Mouse (Mus musculus) ovary, postnatal 10 days (tissue): ENCODE data around the gene Gm49661.

Experiments
- DNase-seq: peaks from one replicate; pipeline ENCODE4 v3.0.0; 2022; ENCODE audit warnings: low spot score

Gene Gm49661

DNA sequence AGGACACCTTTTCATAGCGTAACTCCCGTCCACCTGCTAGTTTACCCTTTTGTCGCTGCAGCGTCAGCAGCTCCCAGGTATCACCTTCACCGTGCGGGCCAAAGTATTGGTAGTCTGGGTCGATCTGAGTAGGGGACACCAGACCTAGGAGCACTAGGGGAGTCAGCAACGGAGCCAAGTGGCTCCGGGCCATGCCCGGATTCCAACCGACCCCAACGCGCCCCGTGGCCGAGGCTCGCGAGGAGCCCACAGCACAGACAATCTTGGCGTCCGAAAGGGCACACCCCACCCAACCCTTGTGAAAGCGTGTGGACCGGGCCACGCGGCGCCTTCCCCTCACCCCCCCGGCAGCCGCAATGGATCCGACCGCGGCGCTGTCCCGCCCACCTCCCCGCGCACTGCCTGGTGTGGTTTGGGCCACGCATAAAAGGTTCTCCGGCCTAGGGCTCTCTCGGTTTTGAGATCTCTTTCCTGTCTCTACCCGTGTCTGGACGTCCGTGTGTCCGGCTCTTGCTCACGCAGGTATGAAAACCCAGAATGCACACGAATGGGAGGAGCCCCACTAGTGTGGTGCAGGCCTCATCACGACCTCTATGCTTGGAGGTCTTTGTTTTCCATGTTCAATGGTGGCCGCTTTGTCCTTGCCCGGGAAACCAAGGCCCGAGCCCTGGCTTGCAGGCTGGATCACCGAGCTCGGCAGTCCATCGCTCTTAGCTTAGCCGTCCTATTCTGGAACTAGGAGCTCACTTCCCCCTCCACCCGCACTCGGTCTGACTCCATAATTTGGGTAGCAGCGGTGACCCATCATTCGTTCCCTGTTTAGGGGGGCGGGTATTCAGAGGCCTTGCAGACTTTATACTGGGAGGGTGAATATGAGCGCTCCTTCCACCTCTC, at the start of gene Gm49661, which contains the start of the genes Prdx2 and Rnaseh2a:
TSS of gene Gm49661 (minus strand) at position 193 of the 894 bp plus-strand sequence.
TSS of gene Prdx2 (plus strand) at position 347 of the 894 bp plus-strand sequence.
TSS of gene Rnaseh2a (minus strand) at position 527 of the 894 bp plus-strand sequence.
- DNase-seq: no peak

DNA sequence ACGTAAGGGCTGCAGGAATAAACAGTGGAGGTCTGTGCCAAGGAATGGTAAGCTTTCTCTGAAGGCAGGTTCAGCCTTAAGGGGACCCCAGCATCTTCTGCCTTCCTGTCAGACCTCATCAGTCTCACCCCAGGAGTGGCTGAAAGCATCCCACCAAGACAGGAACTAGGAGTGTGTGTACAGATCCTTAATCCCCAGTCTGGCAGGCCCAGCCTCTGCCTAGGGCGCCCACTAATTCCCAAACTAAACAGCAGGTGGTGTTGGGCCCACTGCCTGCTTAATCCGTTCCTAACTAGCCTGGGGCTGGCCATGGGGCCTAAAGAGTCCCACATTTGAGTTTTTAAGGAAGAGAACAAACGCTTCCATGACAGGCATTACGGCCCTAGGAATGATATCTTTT, 48.0 kb upstream of the Gm49661 start:
- no peak for DNase-seq

- no peak for DNase-seq
Observed at GRCm38 (mm10) chr8:85016724-85017123, 47.5 kb upstream of the Gm49661 start.

DNA sequence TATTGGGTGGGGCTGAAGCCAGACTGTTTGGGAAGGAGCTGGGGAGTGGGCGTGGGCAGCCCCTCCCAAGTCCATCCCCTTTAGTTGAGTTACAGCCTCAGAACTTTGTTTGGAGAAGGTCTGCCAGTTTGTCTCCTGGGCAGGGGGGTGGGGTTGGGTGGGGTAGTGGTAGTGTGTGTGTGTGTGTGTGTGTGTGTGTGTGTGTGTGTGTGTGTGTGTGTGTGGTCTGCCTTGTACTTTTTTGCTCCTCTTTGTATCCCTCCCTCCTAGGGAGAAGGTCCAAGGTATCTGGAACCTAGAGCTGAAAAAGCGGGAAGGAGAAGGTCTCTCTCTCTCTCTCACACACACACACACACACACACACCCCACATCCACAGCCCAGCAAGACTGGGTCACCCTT, 45.2 kb upstream of the Gm49661 start, which contains the start of gene Best2:
TSS of gene Best2 (minus strand) at position 101 of the 400 bp plus-strand sequence.
- no peak for DNase-seq

DNA sequence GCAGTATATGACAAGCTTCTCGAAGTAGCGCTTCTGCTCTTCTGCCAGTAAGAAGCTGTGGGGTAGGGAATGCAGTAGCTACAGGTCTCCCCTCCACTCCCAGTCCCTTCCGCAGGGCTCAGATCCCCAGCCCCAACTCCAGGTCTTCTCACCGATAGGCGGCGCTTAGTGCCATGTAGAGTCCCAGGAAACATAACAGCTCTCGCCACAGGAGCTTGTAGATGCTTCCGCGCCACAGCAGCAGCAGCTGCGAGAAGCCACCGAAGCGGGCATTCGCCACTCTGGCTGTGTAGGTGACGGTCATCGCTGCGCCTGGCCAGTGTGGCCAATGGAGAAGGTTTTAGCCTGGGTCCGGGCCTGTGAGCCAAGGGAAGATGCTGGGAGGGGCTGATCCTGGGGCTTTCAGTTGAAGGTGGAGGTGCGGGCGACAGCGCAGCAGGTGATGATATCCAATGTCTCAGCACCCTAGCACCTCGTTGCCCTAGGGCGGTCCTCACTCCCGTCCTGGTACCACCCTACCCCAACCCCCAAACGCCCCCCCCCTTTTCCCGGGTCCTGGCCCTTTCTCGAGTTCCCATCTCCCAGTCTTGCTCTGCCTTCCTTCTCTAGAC, 44.1 kb upstream of the Gm49661 start:
- no peak for DNase-seq

GRCm38 (mm10) chr8:85011242-85011641, 42.0 kb upstream of the Gm49661 start:
- no peak for DNase-seq

DNA sequence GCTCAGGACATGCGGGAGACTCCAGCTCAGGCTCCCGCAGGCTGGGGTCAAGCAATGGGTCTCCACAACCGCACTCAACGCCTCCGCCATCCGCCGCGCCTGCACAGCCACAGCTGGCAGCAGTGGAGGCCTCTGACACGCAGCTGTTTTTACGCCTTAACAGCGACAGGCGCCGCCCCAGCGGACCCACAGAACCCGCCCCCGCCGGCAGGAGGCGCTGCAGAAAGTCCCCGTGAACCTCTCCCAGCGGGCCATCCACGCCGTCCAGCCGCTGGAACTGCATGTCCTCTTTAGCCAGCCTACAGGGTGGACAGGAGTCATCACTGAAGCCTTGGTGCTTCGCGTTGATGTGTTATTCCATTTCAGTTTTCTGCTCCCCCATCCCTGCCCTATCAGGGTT, 38.5 kb upstream of the Gm49661 start:
- no peak for DNase-seq

DNA sequence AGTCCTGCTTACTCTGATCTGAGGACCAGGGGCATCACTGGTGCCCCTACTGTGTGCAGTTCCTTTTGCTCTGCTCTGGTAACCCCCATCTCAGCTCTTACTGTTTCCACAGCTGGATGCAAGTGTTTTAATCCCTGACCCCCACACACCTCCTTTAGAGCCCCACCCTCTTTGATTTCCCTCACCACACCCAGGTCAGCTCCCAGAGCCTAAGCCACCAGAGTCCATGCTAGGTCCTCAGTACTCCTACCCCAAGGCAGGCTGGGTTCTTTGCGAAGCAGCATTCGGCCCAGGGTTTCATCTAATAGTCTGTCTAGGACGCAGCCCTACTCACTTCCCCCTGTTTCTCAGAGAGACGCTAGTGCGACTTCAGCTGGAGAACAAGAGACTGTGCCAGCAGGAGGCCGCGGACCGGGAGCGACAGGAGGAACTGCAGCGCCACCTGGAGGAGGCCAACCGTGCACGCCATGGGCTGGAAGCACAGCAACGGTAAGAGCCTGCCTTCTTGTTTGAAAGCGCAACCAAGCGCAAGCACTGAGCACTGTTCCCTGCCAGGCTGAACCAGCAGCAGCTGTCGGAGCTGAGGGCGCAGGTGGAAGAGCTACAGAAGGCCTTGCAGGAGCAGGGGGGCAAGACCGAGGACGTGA, 28.5 kb upstream of the Gm49661 start:
- no peak for DNase-seq

GRCm38 (mm10) chr8:84996978-84997377, 27.7 kb upstream of the Gm49661 start:
- DNase-seq: no peak

GRCm38 (mm10) chr8:84995680-84996079, 26.4 kb upstream of the Gm49661 start:
- DNase-seq: no peak

DNA sequence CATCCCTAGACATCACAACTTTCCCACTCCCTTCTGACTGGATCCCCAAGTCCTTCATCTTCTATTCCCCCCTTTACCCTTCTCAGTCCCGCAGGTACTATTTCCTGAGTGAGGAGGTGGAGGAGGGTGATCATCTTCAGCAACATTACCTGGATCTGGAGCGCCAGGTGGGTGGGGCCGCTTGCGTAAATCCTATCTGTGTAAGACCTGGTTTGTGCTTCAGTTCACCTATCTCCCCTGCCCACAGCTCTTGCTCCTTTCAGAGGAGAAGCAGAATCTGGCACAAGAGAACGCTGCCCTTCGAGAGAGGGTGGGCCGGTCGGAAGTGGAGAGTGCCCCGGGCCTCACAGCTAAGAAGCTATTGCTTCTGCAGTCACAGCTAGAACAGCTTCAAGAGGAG, 25.1 kb upstream of the Gm49661 start:
- no peak for DNase-seq

GRCm38 (mm10) chr8:84990836-84991235, 21.6 kb upstream of the Gm49661 start:
- no peak for DNase-seq

DNA sequence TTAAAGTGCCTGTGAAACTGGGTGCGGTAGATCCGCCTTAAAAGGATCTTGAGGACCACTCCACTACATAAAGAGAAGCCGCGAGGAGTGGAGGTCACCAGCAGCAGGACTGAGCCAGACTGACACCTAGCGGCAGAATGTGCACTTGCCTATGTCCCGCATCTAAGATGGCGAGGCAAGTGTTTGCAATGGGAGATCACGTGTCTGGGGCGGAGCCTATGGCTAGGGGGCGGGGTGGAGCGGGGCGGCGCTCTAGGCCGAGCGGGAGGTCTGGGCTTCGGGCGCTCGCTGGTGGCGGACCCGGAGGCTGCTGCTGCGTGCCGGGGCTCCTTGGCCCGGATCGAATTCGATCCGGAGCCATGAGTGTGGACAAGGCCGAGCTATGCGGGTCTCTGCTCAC, 21.1 kb upstream of the Gm49661 start, which contains the start of gene Hook2:
TSS of gene Hook2 (plus strand) at position 255 of the 400 bp plus-strand sequence.
- DNase-seq: peak; percentile 79

DNA sequence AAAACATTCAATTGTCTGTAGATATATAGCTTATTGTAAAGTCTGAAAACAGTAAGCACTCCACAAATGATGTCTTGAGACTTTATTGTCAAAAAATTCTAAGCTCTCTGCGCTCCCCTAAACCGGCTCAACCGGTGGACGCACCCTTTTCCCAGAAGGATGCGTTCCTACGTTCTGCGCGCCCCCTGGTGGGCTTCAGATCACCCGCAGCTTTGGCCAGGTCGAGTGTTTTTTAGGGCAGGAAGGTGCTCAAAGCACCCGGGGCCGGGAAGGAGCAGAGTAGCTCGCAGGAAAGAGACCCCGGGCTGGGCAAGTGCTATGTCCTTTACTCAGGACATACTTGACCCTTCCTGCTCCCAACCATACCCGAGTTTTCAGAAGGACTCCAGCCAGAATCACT, 20.6 kb upstream of the Gm49661 start:
- DNase-seq: peak; percentile 86

DNA sequence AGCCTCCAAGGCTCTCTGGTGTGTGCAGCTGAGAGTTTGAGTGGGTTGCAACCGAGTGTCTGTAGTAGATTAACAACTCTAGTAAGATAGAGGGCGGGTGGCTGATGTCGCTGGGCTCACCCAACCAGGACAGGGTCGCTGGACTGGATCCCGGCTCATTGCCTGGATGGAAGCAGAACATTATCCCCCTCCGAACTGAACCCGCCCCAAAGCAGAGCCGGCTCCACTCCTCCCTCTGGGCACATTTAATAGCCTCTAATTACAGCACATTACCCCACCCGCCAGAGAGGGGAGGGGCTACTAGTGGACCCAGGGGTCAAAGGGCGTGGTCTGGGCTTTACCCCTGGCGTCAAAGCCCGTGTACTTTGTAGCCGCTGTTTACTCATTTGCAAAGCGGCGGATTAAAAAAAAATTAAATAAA, 20.1 kb upstream of the Gm49661 start:
- no peak for DNase-seq

GRCm38 (mm10) chr8:84987903-84988302, 18.7 kb upstream of the Gm49661 start:
- no peak for DNase-seq

DNA sequence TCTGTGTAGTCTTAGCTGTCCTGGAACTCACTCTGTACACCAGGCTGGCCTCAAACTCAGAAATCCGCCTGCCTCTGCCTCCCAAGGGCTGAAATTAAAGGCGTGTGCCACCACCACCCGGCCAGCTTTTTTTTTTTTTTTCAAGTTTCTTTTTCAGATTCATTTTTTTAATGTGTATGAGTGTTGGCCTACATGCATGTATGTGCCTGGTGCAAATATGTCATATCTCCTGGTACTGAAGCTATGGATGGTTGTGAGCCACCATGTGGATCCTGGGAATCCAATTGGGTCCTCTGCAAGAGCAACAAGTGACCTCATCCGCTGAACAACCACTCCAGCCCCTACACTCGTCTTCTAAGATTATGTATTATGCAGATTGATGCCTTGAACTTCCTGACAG, 18.2 kb upstream of the Gm49661 start:
- no peak for DNase-seq

DNA sequence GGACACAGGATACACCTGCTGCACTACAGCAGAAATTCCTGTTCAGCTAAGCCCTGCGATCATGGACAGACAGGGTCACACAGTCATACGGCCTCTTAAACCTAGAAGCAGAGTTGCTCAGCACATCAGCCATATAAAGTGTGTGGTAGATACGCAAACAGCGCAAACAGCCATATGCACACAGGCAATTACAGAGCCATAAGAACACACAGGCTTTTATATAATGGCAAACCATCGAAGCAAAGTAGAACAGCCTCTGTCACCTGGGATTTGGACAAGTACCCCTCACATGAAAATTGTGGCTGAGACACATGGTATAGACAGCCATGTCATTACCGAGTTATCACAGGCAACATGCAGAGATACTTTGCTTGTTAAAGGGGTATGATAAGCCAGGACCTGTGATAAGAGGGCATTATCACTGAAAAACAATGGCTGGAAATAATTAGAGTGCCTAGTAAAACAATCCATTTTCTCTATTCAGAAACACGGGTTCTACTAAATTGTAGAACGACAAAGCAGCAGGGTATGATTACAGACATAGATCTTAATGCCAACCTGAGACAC, 17.2 kb upstream of the Gm49661 start:
- no peak for DNase-seq

- DNase-seq: no peak
Observed at GRCm38 (mm10) chr8:84985684-84986378, 16.6 kb upstream of the Gm49661 start.

- DNase-seq: no peak
Observed at GRCm38 (mm10) chr8:84985049-84985683, 15.9 kb upstream of the Gm49661 start.
